Mouse (Mus musculus) cerebellum, postnatal 25 days (tissue): Measurements from ENCODE around the gene Tgfbr3.
A peak's percentile ranks its signal among the peaks of the same experiment; 100 is the strongest.
"Not testable (repeated sequence)": the region's sequence is repeated elsewhere in the genome, so short reads cannot be mapped to it uniquely, and the experiment has no call there.

Experiments
- DNase-seq, 2 experiments: peaks; one replicate each; pipeline ENCODE4 v3.0.0; 2021; ENCODE audit warnings: mixed read lengths in 2 of 2

Gene Tgfbr3

DNA sequence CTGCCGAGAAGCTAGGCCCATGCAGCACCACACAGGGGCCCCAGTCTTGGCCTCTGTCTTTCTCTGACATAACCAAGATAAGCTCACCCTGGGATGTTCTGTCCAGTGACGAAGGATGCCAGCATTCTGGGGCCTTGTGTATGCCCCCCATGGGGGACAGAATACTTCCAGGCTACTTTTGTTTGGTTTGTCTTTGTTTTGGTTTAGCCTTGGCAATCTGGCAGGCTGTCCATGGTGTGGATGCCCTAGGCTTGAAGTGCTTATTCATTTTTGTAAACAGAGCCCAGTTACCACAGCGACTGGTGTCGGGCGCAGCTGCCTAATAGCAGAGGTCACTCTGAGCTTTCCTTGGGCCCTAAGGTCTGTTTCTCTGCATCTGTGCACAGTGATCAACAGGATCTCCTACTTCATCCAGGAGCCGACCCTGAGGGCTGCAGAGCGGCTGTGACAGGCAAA is 51.4 kb downstream of the Tgfbr3 start:
- DNase-seq: no peak

- no peak for DNase-seq
These were observed 52.5 kb downstream of the Tgfbr3 start for GRCm38 (mm10) chr5:107236975-107237374.

- DNase-seq: peak in 1 of 2 experiments; percentile 49
These were observed 53.4 kb downstream of the Tgfbr3 start for GRCm38 (mm10) chr5:107236039-107236438.

- peak in 1 of 2 experiments; percentile 26 for DNase-seq
These were observed 55.8 kb downstream of the Tgfbr3 start for GRCm38 (mm10) chr5:107233366-107234354.

DNA sequence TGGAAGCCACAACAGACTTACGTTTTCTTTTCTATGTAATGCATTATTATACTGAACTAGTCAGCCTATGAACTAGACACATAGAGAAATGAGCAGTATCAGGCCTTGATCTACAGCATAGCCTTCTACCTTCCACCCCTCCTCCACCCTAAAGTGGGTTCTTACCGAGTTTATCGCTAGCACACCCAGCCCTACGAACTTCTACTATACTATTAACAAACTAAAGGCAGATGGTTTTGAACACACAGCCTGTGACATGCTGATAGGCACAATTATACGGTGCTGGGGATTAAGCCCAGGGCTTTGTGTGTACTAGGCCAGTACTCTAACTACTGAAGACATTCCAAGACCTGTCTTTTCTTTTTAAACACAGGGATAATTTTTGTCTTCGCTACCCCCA is 59.2 kb downstream of the Tgfbr3 start:
- no peak for DNase-seq

DNA sequence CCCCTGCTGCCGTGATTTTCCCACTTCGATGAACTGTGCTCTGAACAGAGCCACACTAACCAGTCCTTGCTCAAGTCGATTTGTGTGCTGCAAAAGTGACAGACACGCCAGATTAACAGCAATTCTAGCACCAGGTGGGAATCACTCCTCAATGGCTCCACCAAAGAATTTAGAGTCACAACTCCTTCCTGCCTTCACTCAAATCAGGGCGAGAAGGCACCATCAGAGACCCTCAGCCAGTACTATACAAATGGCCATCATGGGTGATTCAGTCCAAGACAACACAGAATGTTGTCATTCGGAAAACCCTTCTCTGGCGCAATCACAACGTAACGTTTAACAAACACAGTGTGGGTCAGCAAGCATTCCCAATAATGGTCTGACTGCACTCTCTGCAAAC is 60.4 kb downstream of the Tgfbr3 start:
- DNase-seq: no peak

DNA sequence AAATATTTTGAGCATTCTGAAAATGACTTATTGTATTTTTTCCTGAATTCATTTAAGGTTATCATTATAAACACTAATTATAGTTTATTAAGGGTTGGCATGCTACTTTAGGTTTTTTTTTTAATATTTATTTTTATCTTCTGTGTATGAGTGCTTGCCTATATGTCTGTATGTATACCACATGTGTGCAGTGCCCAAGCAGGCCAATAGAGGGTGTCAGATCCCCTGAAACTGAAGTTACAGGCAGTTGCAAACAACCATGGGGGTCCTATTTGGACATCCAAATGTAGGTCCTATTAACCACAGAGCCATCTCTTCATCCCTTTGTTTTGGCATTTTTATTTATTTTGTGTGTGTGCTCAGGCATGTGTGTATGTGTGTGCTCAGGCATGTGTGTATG is 61.8 kb downstream of the Tgfbr3 start:
- DNase-seq: no peak

GRCm38 (mm10) chr5:107224820-107225417 is 64.5 kb downstream of the Tgfbr3 start:
- no peak for DNase-seq

GRCm38 (mm10) chr5:107224151-107224550 is 65.3 kb downstream of the Tgfbr3 start:
- no peak for DNase-seq

- DNase-seq: not testable (repeated sequence)
These were observed 65.9 kb downstream of the Tgfbr3 start for GRCm38 (mm10) chr5:107223483-107223882.

GRCm38 (mm10) chr5:107223029-107223428 is 66.4 kb downstream of the Tgfbr3 start:
- DNase-seq: no peak

DNA sequence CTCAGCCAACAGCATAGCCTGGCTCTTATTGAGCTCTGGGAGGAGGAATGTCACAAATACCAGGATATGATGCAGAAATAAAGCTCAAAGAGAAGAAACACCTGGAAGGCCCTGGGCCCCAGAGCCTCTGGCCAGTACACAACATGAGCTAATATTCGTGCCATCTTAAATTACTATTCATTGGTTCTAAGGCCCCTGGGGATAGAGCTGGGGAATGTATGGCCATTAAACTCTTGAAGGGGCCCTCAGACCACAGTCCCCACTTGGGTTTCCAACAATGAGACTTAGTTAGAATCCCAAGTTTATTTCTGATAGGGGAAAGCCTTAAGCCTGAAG is 66.8 kb downstream of the Tgfbr3 start:
- no peak for DNase-seq

DNA sequence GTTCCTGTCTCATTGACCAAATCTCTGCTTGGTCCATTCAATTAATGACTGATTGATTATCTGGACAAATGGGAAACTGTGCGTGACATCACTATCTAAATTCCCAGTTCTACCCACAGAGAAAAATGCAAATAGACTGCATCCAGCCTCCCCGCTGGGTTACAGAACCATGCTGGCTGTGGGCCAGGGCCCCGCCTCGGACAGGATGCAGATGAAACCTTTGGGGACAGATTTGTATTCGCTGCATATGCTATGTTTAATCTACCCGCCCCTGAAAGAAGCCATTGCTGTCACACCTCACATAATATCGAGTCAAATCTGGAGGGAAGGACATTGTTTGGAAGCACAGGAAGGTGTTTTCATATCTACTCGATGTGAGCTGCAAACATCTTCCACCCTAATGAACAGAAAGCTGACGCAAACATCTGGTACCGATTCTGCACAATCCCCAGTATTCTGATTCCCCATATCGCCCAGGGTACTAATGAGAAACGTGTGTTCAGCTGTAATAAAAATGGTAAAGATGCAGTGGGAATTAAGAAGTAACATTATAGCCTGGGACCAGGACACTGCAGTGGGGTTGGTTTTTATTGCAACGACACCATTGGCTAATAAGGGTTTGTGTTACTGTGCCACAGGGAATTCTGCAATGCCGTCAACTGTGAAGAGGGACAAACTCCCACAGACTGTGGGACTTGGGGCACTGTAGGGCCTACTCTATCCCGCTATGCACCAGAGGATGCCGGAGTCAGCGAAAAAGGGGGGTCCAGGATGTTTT is 67.3 kb downstream of the Tgfbr3 start:
- peak; percentile 68 to 77 for DNase-seq

DNA sequence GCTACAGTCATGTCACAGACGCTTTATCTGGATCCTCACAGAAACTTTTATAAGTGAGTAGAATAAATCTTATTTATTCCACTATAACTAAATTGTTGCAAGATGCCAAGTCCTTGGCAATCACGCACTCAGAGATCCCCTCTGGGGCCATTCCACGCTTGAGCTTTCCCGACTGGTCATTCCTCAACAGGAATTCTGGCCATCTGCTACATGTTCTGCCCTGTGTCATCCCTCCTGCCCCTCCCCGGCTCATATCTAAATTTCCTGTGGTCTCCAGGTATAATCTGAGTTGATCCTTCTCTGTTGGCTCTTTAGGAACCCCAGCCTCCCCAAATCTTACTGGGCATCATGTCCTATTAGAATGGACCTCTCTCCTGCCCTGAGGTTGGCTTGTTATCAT is 68.5 kb downstream of the Tgfbr3 start:
- peak; percentile 69 to 74 for DNase-seq

DNA sequence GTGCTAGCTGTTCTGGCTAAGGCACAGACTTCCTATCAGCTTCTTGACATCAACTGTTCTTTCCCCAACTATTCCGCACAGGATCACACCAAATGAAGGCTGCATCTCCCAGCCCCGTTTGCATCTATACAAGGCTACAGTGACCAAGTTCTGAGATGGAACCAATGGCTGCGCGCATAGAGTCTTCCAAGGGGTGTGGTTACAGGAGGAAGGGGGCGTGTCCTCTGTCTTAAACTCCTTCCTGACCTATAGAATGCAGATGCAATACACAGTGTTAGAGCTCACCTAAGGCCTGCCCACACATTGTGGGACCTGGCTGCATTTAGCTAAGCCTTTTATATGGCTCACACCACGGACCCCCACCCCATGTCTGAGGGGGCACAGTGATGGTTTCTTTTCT is 69.5 kb downstream of the Tgfbr3 start:
- DNase-seq: no peak

- no peak for DNase-seq
These were observed 70.1 kb downstream of the Tgfbr3 start for GRCm38 (mm10) chr5:107219318-107219717.

DNA sequence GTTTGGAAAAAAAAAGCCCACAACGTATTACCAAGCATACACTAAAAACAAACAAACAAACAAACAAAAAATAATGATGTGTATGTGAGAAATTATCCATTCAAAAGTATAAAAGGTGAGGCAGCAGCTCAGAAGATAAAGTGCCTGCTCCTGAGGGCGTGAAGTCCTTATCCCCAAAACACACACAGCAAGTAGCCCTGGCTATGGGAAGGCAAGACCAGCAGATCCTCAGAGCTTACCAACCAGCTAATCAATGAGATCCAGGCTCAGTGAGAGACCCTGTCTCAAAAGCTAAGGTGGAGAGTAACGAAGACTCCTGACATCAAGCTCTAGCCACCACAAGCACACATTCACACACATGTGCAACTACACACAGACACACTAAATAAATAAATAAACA is 70.8 kb downstream of the Tgfbr3 start:
- no peak for DNase-seq

- no peak for DNase-seq
These were observed 72.3 kb downstream of the Tgfbr3 start for GRCm38 (mm10) chr5:107217139-107217538.

DNA sequence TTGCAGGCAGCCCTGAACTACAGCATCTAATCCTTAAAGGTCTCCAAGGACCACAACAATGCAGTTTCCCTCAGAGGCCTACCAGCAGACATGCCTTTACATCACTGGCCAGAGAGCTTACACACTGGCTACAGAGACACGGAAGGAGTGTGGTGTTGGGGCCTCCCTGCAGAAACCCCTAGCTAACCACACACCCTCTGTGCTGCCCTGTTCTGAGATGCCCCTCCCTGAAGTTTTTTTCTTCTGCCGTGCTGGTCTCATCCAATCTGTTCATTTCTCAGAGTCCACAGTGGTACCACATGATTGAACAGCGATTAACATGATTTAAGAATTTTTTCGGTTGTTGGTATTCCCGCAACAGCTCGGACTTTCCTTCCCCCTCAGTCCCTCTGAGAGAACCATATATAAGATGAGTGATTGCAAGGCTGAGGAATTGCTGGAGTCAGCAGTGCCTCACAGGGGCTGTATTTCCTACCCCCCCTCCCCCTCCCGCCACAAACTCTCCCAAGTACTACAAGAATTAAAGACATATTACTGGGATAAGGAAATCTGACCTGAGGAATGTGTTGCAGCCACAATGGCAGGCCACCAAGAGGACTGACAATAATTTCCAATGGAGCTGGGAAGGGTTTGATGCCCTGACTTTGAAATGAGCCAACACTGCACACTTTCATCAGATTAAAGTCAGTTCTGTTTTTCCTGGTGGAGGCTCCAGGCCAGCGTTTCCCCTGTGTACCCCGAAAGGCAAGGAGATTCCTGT is 75.9 kb downstream of the Tgfbr3 start:
- DNase-seq: no peak

- DNase-seq: no peak
These were observed 77.5 kb downstream of the Tgfbr3 start for GRCm38 (mm10) chr5:107211830-107212370.

- no peak for DNase-seq
These were observed 79.4 kb downstream of the Tgfbr3 start for GRCm38 (mm10) chr5:107210040-107210439.

- no peak for DNase-seq
These were observed 81.5 kb downstream of the Tgfbr3 start for GRCm38 (mm10) chr5:107207911-107208310.
